Mouse (Mus musculus) heart, postnatal 0 days (tissue): ENCODE data around the gene Cd200r1.
A peak's percentile ranks its signal among the peaks of the same experiment; 100 is the strongest.

Experiments
- CTCF ChIP-seq: IDR thresholded peaks from 2 replicates; pipeline ENCODE4 v1.5.1; 2016; ENCODE audit warnings: antibody characterized with exemption, control low read depth, low read depth
- EP300 ChIP-seq: IDR thresholded peaks from 2 replicates; pipeline ENCODE4 v1.6.1; 2016; ENCODE audit warnings: antibody characterized with exemption, low read depth

- no peak for TF ChIP-seq CTCF
- TF ChIP-seq EP300 = peak; percentile 86
Observed at GRCm38 (mm10) chr16:44724083-44724787, 41.3 kb upstream of the Cd200r1 start, which contains the start of gene Nepro.
